In genomic region chr14:76318438-76318837, GRCm38 (mm10) we compare ENCODE assay signal across 10 mouse cellular contexts.
A peak's percentile ranks its signal among the peaks of the same experiment; 100 is the strongest.
DNase-seq lines count a peak whose midpoint lies in the region; TF ChIP-seq lines count a peak whose summit lies in the region.
"Had no signal": no experiment of that assay in that cellular context is flagged by ENCODE, and none has a peak within 500 bp of the region (broad histone marks: within the 10 kb centered on the region; RNA-seq: fewer than 3 reads in every experiment).

No protein-coding gene starts in this region.

- no peak for TF ChIP-seq POLR2A in brain, embryonic 14.5 days (IDR thresholded peaks at IDR 0.05; ENCODE audit: borderline replicate concordance, extremely low read depth, insufficient read depth, insufficient read length, poor library complexity, severe bottlenecking)

- peak; percentile 29 for DNase-seq in kidney, postnatal 14 days
- no peak for DNase-seq in kidney, adult 8-10 months
- DNase-seq in Muller cell, postnatal 12 days (ENCODE audit: inconsistent ontology term): peak; percentile 90
- DNase-seq in brain, embryonic 14.5 days (ENCODE audit: low read depth): peak; percentile 57
- DNase-seq in lung, postnatal 36 days: peak; percentile 65
- DNase-seq in yolk sac, embryonic 10.5 days (ENCODE audit: low spot score): no peak
- no peak for DNase-seq in adrenal gland, postnatal 14 days
- DNase-seq: adrenal gland, postnatal 25 days; cerebellum, postnatal 14 days; thymus, postnatal 25 days had no signal

- no peak for TF ChIP-seq CTCF in brain, embryonic 14.5 days (IDR thresholded peaks at IDR 0.05; ENCODE audit: borderline replicate concordance, extremely low read depth, insufficient read depth, insufficient read length)

Comparison
In these comparisons a context has a peak if more than half of its experiments do, and no peak if none do; other contexts are left out.
1. DNase-seq: peak in kidney, postnatal 14 days (single experiment), Muller cell, postnatal 12 days (single experiment), brain, embryonic 14.5 days (single experiment) and lung, postnatal 36 days (single experiment); none in kidney, adult 8-10 months (0 of 2), yolk sac, embryonic 10.5 days (single experiment) and adrenal gland, postnatal 14 days (single experiment).